Mouse (Mus musculus): ENCODE data around the gene Prss53.
"Not testable (repeated sequence)": the region's sequence is repeated elsewhere in the genome, so short reads cannot be mapped to it uniquely, and the experiment has no call there.

Prss53 gene

DNA sequence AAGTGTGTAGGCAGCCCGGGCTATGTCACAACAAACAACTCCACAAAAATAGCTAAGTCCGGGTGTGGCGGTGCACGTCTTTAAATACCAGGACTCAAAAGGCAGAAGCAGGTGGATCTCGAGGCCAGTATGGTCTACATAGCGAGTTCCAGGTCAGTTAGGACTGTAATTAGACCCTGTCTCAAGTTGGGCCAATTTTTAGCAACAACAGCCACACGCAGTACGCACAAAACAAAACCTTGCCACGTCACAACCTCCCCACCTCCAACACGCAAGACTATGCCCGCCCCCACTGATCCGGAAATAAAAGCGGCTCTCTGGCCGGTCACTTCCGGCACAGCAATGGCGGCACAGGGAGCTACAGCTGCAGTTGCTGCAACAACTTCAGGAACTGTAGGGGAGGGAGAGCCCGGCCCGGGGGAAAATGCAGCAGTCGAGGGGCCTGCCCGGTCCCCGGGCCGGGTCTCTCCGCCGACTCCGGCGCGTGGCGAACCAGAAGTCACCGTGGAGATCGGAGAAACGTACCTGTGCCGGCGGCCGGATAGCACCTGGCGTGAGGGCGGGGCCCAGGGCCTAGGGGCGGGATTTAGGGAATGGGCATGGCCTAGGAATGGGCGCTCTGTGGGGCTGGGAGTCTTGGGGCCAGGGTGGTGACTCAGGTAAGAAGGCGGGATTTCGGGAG is 21.6 kb upstream of the Prss53 start, which contains the start of gene Kat8:
TSS of gene Kat8 (plus strand) at position 327 of the 682 bp plus-strand sequence.
- peak; percentile 85 to 90 for DNase-seq (ENCODE audit: low spot score in 2 of 2)

DNA sequence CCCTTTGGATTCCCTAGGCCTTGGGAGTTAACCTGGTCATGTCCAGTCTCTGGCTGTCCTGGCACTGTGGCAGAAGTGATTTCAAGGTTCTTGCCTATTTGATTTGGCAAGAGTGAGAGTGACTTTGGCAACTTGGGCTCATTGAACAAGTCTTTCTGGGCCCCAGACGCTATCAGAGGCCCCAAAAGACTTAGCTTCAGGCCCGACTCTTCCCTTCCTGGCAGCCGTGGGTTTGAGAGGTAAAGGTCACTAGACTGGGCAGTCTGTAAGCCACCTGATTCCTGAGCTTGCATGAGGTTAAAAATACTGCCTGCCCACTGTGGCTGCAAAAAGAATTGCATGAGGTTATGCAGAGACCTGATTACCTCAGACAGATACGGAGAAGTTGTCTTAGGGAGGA is 17.9 kb upstream of the Prss53 start:
- DNase-seq (ENCODE audit: low spot score in 2 of 2): no peak

DNA sequence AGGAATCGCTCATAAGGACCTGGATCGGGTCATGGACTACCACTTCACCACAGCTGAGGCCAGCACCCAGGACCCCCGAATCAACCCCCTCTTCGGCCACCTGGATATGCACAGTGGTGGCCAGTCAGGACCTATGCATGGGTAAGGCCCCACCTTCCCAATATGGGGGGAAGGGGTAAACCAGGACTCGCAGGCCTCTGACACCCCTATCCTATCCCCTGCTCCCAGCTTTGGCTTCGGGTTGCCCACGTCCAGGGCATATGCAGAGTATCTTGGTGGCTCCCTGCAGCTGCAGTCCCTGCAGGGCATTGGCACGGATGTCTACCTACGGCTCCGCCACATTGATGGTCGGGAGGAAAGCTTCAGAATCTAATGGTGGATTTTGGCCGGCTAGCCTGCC is 17.2 kb upstream of the Prss53 start:
- DNase-seq (ENCODE audit: low spot score in 2 of 2): no peak

DNA sequence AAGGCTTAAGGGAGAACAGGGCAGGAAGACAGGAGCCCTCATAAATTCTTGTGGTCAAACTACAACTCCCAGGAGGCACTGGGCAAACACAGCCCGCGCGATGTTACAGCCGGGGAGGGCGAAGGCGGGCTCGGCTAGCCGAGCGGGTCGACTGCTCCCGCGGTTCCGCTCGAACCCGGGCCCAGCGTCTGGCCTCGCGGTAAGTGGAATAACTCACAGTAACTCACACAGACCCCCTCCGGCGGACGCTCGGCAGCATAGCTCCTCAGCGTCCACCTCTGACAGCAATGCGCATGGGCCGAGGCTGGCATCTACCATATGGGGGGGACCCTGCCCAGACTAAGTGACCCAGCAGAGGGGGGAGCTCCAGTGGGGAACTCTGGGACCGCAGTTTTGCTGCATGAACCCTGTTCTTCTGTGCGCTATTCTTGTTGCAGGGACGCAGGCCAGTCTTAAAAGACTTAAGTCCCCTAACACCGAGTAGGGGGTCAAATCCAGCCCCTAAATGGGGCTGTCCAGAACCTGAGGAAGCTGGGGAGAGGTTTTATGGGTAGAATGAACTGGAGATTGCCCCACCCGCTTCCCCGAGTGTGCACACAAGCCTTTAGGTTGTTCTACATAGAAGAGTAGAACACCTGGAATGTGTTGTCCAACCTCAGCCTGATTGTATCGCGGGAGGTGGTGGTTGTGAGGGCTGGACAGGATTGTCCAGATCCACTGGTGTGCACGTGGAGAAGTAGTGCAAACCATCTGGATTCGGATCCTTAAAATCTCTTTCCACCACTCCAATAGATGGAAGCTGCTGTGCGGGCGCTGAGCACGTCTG is 13.4 kb upstream of the Prss53 start, which contains the start of gene Bckdk:
TSS of gene Bckdk (plus strand) at position 112 of the 826 bp plus-strand sequence.
- DNase-seq (ENCODE audit: low spot score in 2 of 2): peak; percentile 72 to 85

DNA sequence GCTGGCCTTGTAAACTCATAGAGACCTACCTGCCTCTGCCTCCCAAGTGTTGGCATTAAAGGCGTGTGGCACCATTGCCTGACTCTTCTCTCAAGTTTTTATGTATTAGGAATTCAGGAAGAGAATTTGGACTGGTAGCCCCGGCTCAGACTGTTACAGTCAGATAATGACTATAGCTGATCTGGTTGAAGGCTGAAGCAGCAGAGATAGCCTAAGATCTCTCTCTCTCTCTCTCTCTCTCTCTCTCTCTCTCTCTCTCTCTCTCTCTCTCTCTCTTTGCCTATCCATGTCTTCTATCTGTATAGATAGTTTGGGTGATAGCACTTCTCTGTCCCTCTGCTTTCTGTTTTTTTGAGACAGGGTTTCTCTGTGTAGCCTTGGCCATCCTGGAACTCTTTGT is 11.0 kb upstream of the Prss53 start:
- no peak for DNase-seq (ENCODE audit: low spot score in 2 of 2)

GRCm38 (mm10) chr7:127899997-127900396 is 9.2 kb upstream of the Prss53 start:
- no peak for DNase-seq (ENCODE audit: low spot score in 2 of 2)

GRCm38 (mm10) chr7:127898179-127898956 is 7.6 kb upstream of the Prss53 start:
- no peak for DNase-seq (ENCODE audit: low spot score in 2 of 2)

- DNase-seq (ENCODE audit: low spot score in 2 of 2): no peak
Observed at GRCm38 (mm10) chr7:127897542-127897941, 6.8 kb upstream of the Prss53 start.

DNA sequence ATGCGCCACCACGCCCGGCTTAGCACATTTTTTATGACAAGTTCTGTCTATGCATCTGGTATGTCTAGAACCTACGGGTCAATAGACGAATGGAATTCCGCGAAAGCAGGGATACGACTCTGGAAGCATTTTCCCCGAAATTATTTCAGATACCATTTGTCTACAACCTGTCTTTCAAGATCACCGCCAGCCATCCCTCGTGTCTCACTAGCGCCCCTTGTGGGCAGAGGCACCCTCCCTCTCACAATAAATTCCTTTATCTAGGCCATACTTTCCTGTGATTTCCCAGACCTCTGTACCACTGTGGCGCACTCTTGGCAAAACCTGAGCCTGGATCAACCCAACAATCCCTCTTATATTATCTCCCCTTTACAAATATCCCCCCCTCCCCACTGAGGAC is 5.6 kb upstream of the Prss53 start:
- DNase-seq (ENCODE audit: low spot score in 2 of 2): peak; percentile 33 to 52

- DNase-seq (ENCODE audit: low spot score in 2 of 2): not testable (repeated sequence)
Observed at GRCm38 (mm10) chr7:127895891-127896290, 5.1 kb upstream of the Prss53 start.

- DNase-seq (ENCODE audit: low spot score in 2 of 2): peak; percentile 94 to 97
Observed at GRCm38 (mm10) chr7:127895442-127895841, 4.7 kb upstream of the Prss53 start, which contains the start of the genes Gm21974 and Vkorc1. TSS of gene Gm21974 (minus strand) at chr7:127895454. TSS of gene Vkorc1 (minus strand) at chr7:127895617.

DNA sequence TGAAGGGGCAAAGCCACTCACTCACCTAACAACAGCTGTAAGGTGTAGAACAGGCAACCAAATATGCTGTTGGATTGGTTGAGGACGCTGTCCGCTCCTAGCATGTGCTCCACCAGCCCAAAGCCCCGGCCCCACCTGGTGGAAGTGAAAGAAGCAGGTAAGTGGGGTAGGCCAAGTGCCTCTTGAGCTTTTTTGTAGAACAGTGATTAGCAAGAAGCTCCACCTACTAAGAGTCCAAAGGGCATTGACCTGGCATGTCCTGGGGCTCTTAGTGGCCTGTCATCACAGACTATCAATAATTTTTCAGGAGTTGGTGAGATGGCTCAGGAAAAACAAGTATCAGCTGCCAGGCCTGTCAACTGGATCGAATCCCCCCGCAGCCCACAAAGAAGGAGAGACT is 3.7 kb upstream of the Prss53 start:
- no peak for DNase-seq (ENCODE audit: low spot score in 2 of 2)

DNA sequence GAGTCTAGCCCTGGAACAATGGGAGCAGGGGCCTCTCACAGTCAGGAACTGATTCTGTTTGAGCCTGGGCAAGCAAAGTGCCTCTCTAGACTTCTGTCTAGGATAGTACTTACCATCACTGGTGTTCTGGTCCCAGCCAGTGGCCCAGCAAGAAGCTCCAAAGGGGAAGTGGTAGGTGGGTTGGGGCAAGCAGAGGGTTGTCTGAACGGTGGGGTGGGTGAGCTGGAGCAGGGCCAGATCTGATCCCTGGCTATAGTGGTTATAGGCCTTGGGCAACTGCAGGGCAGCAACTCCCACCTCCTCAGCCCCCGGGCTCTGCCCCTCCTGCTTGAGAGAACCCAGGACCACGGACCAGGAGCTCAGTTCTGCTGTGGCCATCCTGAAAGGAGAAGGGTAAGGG is 1.9 kb downstream of the Prss53 start:
- DNase-seq (ENCODE audit: low spot score in 2 of 2): no peak

DNA sequence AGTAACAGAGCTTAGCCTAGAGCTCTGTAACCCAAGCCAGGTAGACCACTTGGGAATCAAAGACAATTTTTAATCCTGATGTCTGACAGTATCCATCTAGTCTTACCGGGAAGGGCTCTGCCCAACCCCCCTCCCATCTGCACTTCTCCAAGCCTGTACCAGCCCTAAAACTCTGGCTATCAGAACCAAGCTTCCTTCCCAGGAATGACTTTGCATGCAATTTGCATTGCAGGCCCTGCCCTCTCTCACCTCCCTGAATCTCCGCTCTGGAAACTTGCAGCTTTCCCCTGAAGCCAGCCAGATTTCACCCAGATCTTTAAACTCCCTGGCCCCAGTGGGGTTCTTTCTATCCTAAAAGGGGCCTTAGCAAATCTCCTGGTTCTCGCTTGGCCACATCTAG is 3.0 kb downstream of the Prss53 start:
- DNase-seq (ENCODE audit: low spot score in 2 of 2): no peak

DNA sequence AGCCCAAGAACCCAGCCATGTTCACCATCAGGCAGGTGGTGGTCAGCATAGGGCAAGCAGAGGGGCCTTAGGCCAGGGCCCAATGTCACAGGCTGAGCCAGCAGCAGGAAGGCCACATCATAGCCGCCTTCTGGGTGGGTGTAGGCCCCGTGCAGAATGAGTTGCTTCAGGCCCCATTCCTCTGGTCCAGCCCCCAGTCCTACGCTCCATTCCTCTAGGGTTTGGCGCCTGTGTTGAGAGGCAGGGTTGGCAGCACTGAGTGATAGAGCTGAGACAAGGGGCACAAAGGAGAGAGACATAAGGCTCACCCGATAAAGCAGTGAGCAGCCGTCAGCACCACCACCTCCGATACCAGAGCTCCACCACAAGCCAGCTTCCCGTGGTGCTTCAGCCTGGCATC is 3.6 kb downstream of the Prss53 start:
- no peak for DNase-seq (ENCODE audit: low spot score in 2 of 2)

DNA sequence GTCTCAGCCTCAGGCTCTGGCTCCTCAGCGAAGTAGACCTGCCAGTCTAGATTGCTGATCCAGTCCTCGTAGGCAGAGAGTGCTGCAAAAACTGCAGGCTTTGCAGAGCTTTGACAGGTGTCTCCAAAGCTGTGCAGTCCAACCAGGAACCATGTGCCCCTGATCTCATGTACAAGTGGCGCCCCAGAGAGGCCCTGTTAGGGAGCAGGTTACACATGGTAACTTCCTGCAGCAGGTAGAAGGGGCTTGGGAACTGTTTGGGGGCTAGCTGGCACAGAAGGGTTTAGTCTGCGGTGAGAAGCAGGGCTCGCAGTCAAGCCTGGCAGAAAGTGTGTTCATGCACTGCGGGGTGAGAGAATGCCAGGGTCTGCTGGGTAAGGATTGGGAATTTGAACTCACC is 4.2 kb downstream of the Prss53 start:
- DNase-seq (ENCODE audit: low spot score in 2 of 2): no peak

- DNase-seq (ENCODE audit: low spot score in 2 of 2): peak in 1 of 2 experiments; percentile 35
Observed at GRCm38 (mm10) chr7:127885951-127886350, 4.8 kb downstream of the Prss53 start.

GRCm38 (mm10) chr7:127880431-127880830 is 10.3 kb downstream of the Prss53 start:
- DNase-seq (ENCODE audit: low spot score in 2 of 2): no peak

DNA sequence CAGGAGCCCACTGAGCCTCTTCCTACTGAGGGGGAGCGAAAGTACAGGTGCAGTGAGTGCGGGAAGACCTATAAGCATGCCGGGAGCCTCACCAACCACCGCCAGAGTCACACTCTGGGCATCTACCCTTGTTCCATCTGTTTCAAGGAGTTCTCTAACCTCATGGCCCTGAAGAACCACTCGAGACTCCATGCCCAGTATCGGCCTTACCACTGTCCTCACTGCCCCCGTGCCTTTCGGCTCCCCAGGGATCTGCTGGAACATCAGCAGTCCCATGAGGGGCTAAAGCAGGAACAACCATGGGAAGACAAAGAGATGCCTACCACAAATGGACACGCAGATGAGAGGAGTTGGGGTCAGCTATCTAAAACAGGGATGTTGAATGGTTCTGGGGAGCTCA is 11.5 kb downstream of the Prss53 start:
- DNase-seq (ENCODE audit: low spot score in 2 of 2): no peak

DNA sequence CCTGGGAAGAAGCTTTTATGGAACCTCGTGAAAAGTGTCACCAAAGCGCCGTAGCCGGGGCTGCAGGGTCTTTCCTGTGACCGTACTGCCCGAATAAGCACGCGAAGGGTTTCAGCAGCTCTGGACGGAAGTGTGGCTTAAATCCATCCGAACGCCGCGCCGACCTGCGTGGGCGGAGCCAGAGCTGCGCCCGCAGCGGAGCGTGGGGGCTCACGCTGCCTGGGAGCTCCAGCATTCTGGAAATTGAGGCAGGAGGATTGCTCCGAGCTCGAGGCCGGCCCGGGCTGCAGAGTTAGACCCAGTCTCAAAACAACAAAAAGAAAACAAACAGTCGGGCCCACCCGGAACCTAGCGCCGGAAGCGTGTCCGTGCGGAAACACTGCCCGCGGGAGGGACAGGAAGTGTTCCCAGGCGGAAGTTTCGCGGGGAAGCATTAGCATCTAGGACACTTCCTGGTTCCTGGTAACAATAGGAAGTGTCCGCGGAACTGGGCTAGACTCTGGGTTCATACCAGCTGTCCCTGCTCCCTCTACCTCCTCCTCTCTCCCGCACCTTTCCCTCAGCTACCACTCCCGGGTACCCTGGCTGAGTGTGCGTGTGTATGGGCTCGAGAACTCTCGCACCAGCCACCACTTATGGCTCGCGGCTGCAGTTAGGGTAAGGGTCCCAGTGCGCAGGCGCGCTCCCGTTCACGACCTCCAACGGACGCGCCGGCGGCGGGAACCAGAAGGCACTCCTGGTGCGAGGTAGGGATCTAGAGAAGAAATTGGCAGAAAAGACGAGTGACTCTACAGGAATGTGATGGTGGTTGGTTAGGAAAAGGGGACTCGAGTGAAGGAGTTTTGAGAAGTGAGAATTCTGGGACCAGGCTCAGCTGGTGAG is 14.1 kb downstream of the Prss53 start, which contains the start of gene Zfp668:
TSS of gene Zfp668 (minus strand) at position 362 of the 882 bp plus-strand sequence.
- DNase-seq (ENCODE audit: low spot score in 2 of 2): peak; percentile 89 to 94

GRCm38 (mm10) chr7:127876041-127876466 is 14.7 kb downstream of the Prss53 start, which contains the start of gene Zfp646:
TSS of gene Zfp646 (plus strand) at chr7:127876221.
- peak; percentile 68 to 71 for DNase-seq (ENCODE audit: low spot score in 2 of 2)

Measured in right cerebral cortex, adult 2 months (tissue).